Mouse (Mus musculus) erythroblast, embryonic 14.5 days (primary cell): Measurements from ENCODE around the gene Zfp879.

Source experiments
- GATA1 ChIP-seq: IDR thresholded peaks from 2 replicates; pipeline ENCODE4 v1.6.1; 2012; ENCODE audit warnings: low read length, inconsistent platforms, mixed read lengths
- TAL1 ChIP-seq: IDR thresholded peaks from 3 replicates; pipeline ENCODE4 v1.6.1; 2012; ENCODE audit warnings: low read length, inconsistent platforms, mixed read lengths

GRCm38 (mm10) chr11:50848520-50849137 is 7.3 kb upstream of the Zfp879 start:
- TF ChIP-seq GATA1 (no peak), TAL1 (no peak)
